Mouse (Mus musculus) embryonic facial prominence, embryonic 12.5 days (tissue): ENCODE measurements around the gene Olfm2. TPM values are rescaled to one million over a fixed set of nuclear protein-coding genes. Genes with fewer than 3 reads are reported as not detected.

Source experiments
- ATAC-seq: fragments of 200-750 bp; cut with Nextera tagmentation; 2 replicates; pipeline ENCODE4 v1.8.0; 2017; ENCODE audit not compliant: insufficient number of reproducible peaks, insufficient read depth, low FRiP score, low TSS enrichment
- H3K27ac ChIP-seq: fragments of 300-500 bp; sonication (generic); 2 replicates; pipeline ENCODE4 v1.5.1; 2016; ENCODE audit warnings: mild to moderate bottlenecking
- H3K27me3 ChIP-seq: fragments of 300-500 bp; sonication (generic); 2 replicates; pipeline ENCODE4 v1.6.1; 2016; ENCODE audit warnings: mild to moderate bottlenecking, moderate library complexity
- H3K36me3 ChIP-seq: fragments of 300-500 bp; sonication (generic); 2 replicates; pipeline ENCODE4 v1.6.1; 2016; ENCODE audit warnings: mild to moderate bottlenecking
- H3K4me1 ChIP-seq: fragments of 300-500 bp; sonication (generic); 2 replicates; pipeline ENCODE4 v1.6.1; 2016
- H3K4me2 ChIP-seq: fragments of 300-500 bp; sonication (generic); replicated peaks from 2 replicates; pipeline ENCODE4 v1.6.1; 2016; ENCODE audit warnings: mild to moderate bottlenecking, moderate library complexity
- H3K4me3 ChIP-seq: fragments of 300-500 bp; sonication (generic); 2 replicates; pipeline ENCODE4 v1.5.1; 2016; ENCODE audit warnings: mild to moderate bottlenecking
- H3K9ac ChIP-seq: fragments of 300-500 bp; sonication (generic); 2 replicates; pipeline ENCODE4 v1.6.1; 2016; ENCODE audit warnings: mild to moderate bottlenecking, moderate library complexity
- H3K9me3 ChIP-seq: fragments of 300-500 bp; sonication (generic); 2 replicates; pipeline ENCODE4 v1.6.1; 2016; ENCODE audit warnings: mild to moderate bottlenecking, moderate library complexity
- WGBS: fragments of 180-500 bp; shearing (Covaris S2); methylation state at CpG from one replicate; pipeline ENCODE4 v1.1.7; 2016; 5-methylcytosine and 5-hydroxymethylcytosine counted together
- polyA plus RNA-seq: library from polyadenylated mRNA; unstranded; fragments of >200 nt; fragmentation: Nextera tagmentation; extraction: Ambion mirVana; gene quantifications from 2 replicates; pipeline ENCODE4 v1.2.1, GENCODE M21; 2016

The Olfm2 gene
- polyA plus RNA-seq, 1 experiment from 2014 or later: 9.5 TPM

- Histone ChIP-seq H3K9me3 (no peaks in the 10 kb centered on the region), H3K4me2 (no peak overlapping the region), H3K27me3 (peaks cover 48% of the 10 kb centered on the region), H3K9ac (no peak overlapping the region), H3K4me3 (no peak overlapping the region), H3K36me3 (no peaks in the 10 kb centered on the region), H3K4me1 (peaks cover 12% of the 10 kb centered on the region), H3K27ac (no peak overlapping the region)
- WGBS: 11% methylated on average over 22 of the region's 22 CpGs
- ATAC-seq: no peak
These were observed 2.0 kb downstream of the Olfm2 start for GRCm38 (mm10) chr9:20743946-20744738.

GRCm38 (mm10) chr9:20740407-20740806 lies 5.7 kb downstream of the Olfm2 start:
- H3K27ac ChIP-seq: no peak overlapping the region
- no peaks in the 10 kb centered on the region for H3K9me3 ChIP-seq
- H3K4me3 ChIP-seq: no peak overlapping the region
- H3K4me1 ChIP-seq: 0 out of 2 replicates have a peak, but pooled peaks cover 4% of the 10 kb centered on the region
- 2% methylated on average over 12 of the region's 12 CpGs for WGBS
- peak overlapping the region; percentile 39 for H3K4me2 ChIP-seq
- ATAC-seq: peak; percentile 58; the same call in 1 of the 2 replicates
- H3K27me3 ChIP-seq: peaks cover 28% of the 10 kb centered on the region
- no peaks in the 10 kb centered on the region for H3K36me3 ChIP-seq
- no peak overlapping the region for H3K9ac ChIP-seq

GRCm38 (mm10) chr9:20738251-20738999 lies 7.7 kb downstream of the Olfm2 start:
- 45% methylated on average over 8 of the region's 8 CpGs for WGBS
- Histone ChIP-seq H3K27me3 (peaks cover 8% of the 10 kb centered on the region), H3K9ac (no peak overlapping the region), H3K4me1 (0 out of 2 replicates have a peak, but pooled peaks cover 4% of the 10 kb centered on the region), H3K4me2 (no peak overlapping the region), H3K27ac (no peak overlapping the region), H3K36me3 (no peaks in the 10 kb centered on the region), H3K4me3 (no peak overlapping the region), H3K9me3 (no peaks in the 10 kb centered on the region)
- no peak for ATAC-seq

DNA sequence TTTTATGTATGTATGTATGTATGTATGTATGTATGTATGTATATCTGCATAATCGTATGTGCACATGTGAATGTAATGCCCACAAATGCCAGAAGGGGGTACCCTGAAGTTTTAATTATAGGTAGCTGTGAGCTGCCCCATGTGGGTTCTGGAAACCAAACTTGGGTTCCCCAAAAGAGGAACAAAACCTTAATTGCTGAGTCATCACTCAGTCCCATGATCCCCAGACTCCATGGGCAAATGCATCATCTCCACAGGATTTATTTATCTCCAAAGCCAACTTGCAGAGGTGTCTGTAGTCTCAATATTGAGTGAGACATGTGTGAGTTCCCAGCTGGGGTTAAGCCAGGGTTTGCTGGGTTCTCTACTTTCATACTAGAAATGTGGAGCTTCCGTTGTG lies 8.9 kb downstream of the Olfm2 start:
- ATAC-seq: no peak
- H3K4me3 ChIP-seq: no peak overlapping the region
- WGBS: 87% methylated on average over 2 of the region's 2 CpGs

GRCm38 (mm10) chr9:20734692-20735091 lies 11.5 kb downstream of the Olfm2 start:
- Histone ChIP-seq H3K36me3 (no peaks in the 10 kb centered on the region), H3K27ac (no peak overlapping the region), H3K4me3 (no peak overlapping the region), H3K4me1 (no peaks in the 10 kb centered on the region), H3K27me3 (peaks cover 4% of the 10 kb centered on the region; the same call in 1 of the 2 replicates), H3K9me3 (no peaks in the 10 kb centered on the region), H3K9ac (no peak overlapping the region), H3K4me2 (no peak overlapping the region)
- no peak for ATAC-seq
- 67% methylated on average over 3 of the region's 3 CpGs for WGBS

More for the DNA sequence above, 8.9 kb downstream of the Olfm2 start:
- Histone ChIP-seq H3K27ac (no peak overlapping the region), H3K9ac (no peak overlapping the region), H3K9me3 (no peaks in the 10 kb centered on the region), H3K27me3 (peaks cover 4% of the 10 kb centered on the region; the same call in 1 of the 2 replicates), H3K4me1 (0 out of 2 replicates have a peak, but pooled peaks cover 4% of the 10 kb centered on the region), H3K36me3 (no peaks in the 10 kb centered on the region), H3K4me2 (no peak overlapping the region)

DNA sequence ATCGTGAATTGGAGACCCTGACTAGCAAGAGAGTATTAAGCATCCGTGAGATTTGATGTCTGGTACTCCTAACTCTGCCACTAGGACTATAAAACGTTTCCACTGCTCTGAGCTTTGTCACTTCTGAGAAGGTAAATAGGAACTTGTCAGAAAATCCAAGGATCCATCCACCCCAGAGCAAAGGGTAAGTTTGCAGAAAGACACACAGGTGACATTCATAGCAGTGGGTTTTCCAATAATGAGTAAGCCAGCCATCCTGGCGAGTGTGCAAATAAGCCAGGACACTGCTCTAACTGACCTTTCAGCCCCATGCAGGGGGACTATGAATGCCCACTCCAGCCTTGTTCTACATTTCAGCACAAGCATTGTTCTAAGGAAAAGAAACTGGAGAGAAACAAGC lies 14.4 kb downstream of the Olfm2 start:
- H3K4me1 ChIP-seq: peaks cover 14% of the 10 kb centered on the region; the same call in 1 of the 2 replicates
- H3K9me3 ChIP-seq: no peaks in the 10 kb centered on the region
- no peak overlapping the region for H3K9ac ChIP-seq
- no peak overlapping the region for H3K27ac ChIP-seq
- ATAC-seq: no peak
- peaks cover 29% of the 10 kb centered on the region for H3K27me3 ChIP-seq
- no peak overlapping the region for H3K4me3 ChIP-seq
- no peaks in the 10 kb centered on the region for H3K36me3 ChIP-seq
- 64% methylated on average over 4 of the region's 4 CpGs for WGBS
- no peak overlapping the region for H3K4me2 ChIP-seq

DNA sequence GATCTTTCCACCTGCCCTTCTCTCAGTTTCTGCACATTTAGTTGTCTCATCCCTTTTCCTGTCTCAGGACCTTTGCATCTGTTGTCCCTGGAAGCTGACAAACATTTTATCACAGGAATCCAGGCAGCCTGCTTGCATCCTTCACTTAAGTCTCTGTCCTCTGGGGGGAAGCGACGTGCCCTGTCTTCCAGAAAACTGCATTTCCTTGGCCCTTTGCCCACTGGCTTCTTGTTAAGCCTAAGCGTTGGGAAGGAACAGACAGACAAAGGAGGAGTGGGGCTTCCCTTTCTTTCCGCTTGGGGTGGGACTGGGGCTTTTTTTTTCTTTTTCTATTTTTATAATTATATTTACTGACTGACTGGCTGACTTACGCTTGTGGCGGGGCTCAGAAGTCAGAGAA lies 16.7 kb downstream of the Olfm2 start:
- Histone ChIP-seq H3K9me3 (no peaks in the 10 kb centered on the region), H3K4me1 (peaks cover 21% of the 10 kb centered on the region), H3K27ac (no peak overlapping the region), H3K9ac (no peak overlapping the region), H3K27me3 (peaks cover 52% of the 10 kb centered on the region), H3K4me2 (no peak overlapping the region), H3K36me3 (no peaks in the 10 kb centered on the region), H3K4me3 (no peak overlapping the region)
- WGBS: 64% methylated on average over 6 of the region's 6 CpGs
- ATAC-seq: no peak

- H3K9ac ChIP-seq: 0 out of 2 replicates have a peak overlapping the region, but pooled peaks have one; percentile 19
- H3K36me3 ChIP-seq: no peaks in the 10 kb centered on the region
- peak overlapping the region; percentile 99 for H3K4me2 ChIP-seq
- no peak for ATAC-seq
- peak overlapping the region; percentile 54 for H3K4me3 ChIP-seq
- peaks cover 21% of the 10 kb centered on the region for H3K4me1 ChIP-seq
- WGBS: under 1% methylated on average over 46 of the region's 46 CpGs
- peaks cover 65% of the 10 kb centered on the region for H3K27me3 ChIP-seq
- H3K27ac ChIP-seq: no peak overlapping the region
- H3K9me3 ChIP-seq: no peaks in the 10 kb centered on the region
These were observed 18.5 kb downstream of the Olfm2 start for GRCm38 (mm10) chr9:20727601-20728113.

GRCm38 (mm10) chr9:20726859-20727600 lies 19.1 kb downstream of the Olfm2 start:
- Histone ChIP-seq H3K36me3 (no peaks in the 10 kb centered on the region), H3K9ac (peak overlapping the region; percentile 60), H3K4me3 (peak overlapping the region; percentile 54), H3K9me3 (no peaks in the 10 kb centered on the region), H3K27me3 (peaks cover 65% of the 10 kb centered on the region), H3K27ac (no peak overlapping the region), H3K4me1 (peaks cover 21% of the 10 kb centered on the region), H3K4me2 (peak overlapping the region; percentile 99)
- WGBS: under 1% methylated on average over 53 of the region's 54 CpGs
- no peak for ATAC-seq

GRCm38 (mm10) chr9:20726134-20726858 lies 19.9 kb downstream of the Olfm2 start:
- Histone ChIP-seq H3K4me1 (peaks cover 21% of the 10 kb centered on the region), H3K36me3 (no peaks in the 10 kb centered on the region), H3K9ac (peak overlapping the region; percentile 60), H3K27me3 (peaks cover 65% of the 10 kb centered on the region), H3K27ac (no peak overlapping the region), H3K4me3 (peak overlapping the region; percentile 54), H3K9me3 (no peaks in the 10 kb centered on the region), H3K4me2 (peak overlapping the region; percentile 99)
- 3% methylated on average over 42 of the region's 42 CpGs for WGBS
- 0 out of 2 replicates have a peak, but pooled peaks have one; percentile 32 for ATAC-seq

GRCm38 (mm10) chr9:20721582-20721981 lies 24.6 kb downstream of the Olfm2 start:
- no peak overlapping the region for H3K9ac ChIP-seq
- peaks cover 34% of the 10 kb centered on the region for H3K27me3 ChIP-seq
- peaks cover 5% of the 10 kb centered on the region for H3K4me1 ChIP-seq
- H3K4me3 ChIP-seq: no peak overlapping the region
- WGBS: 67% methylated on average over 2 of the region's 2 CpGs
- H3K36me3 ChIP-seq: no peaks in the 10 kb centered on the region
- H3K9me3 ChIP-seq: no peaks in the 10 kb centered on the region
- ATAC-seq: no peak
- no peak overlapping the region for H3K27ac ChIP-seq
- H3K4me2 ChIP-seq: no peak overlapping the region
